Mouse (Mus musculus): ENCODE measurements around the gene Ewsr1.

The Ewsr1 gene

DNA sequence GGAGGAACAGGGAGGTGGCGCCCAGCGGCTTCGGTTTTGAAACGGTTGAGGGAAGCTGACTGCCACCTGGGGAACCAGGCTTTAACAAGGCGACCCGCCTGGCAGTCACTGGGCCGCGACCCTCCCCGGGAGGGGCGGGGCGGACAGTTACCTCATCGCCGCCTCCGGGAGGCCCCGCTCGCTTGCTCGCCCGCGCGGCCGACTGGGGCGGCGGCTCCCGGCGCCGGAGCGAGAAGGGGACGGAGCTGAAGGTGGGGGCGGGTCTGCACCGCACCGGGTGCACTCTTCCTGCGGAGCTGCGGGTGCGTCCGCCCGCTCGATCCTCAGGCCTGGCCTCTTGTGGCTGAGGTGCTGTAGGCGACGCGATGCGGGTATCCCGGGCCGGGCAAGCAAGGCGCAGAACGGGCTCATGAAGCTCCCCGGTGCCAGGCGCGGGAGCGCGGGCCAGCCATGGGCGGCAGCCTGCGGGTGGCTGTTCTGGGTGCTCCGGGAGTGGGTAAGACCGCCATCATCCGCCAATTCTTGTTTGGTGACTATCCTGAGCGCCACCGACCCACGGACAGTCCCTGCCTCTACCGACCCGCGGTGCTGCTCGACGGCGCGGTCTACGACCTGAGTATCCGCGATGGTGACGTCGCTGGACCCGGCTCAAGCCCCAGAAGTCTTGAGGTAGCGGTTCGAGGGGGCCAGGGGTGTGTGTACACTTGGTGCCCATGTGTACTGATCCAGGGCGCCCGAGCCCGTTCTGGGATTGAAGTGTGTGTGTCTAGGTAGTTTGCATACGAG is 41.0 kb downstream of the Ewsr1 start, which contains the start of gene Rasl10a:
Gene Rasl10a, plus strand, starts transcription at position 273 of the 786 bp plus-strand sequence.
- peak; percentile 79 to 84 for DNase-seq (ENCODE audit: low spot score in 2 of 2)

DNA sequence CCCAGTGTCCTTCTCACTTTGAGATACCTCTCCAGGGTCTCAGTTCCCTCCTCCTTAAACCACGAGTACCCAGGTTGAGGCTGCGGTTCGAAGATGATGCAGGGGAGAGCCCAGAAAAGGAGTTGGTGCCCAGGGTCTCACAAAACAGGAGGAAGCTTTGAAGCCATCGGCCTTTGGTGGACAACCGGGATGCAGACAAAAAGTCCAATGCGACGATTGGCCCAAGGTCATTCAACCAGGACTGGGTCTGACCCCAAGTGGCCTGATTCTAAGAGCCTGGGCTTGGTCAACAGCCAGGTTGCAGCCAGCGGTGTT is 41.6 kb downstream of the Ewsr1 start:
- no peak for DNase-seq (ENCODE audit: low spot score in 2 of 2)

DNA sequence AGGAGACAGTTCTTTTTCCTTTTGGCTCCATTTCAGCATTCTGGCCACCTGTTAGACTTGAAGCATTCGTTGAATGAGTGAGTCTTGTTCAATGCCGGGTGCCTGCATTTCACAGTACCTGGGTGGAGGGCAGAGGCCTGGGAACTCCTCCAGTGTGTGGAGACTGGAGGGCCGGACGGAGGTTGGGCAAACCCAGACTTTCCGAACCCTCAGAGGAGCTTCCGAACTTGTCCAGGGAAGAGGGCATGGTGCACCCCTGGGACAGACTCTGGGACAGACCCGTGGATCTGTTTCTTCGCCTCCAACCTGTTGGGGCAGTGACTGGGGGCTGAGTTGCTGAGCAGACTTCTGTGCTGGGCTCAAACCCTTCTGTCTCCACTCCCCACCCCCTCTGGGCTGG is 42.0 kb downstream of the Ewsr1 start:
- DNase-seq (ENCODE audit: low spot score in 2 of 2): no peak

DNA sequence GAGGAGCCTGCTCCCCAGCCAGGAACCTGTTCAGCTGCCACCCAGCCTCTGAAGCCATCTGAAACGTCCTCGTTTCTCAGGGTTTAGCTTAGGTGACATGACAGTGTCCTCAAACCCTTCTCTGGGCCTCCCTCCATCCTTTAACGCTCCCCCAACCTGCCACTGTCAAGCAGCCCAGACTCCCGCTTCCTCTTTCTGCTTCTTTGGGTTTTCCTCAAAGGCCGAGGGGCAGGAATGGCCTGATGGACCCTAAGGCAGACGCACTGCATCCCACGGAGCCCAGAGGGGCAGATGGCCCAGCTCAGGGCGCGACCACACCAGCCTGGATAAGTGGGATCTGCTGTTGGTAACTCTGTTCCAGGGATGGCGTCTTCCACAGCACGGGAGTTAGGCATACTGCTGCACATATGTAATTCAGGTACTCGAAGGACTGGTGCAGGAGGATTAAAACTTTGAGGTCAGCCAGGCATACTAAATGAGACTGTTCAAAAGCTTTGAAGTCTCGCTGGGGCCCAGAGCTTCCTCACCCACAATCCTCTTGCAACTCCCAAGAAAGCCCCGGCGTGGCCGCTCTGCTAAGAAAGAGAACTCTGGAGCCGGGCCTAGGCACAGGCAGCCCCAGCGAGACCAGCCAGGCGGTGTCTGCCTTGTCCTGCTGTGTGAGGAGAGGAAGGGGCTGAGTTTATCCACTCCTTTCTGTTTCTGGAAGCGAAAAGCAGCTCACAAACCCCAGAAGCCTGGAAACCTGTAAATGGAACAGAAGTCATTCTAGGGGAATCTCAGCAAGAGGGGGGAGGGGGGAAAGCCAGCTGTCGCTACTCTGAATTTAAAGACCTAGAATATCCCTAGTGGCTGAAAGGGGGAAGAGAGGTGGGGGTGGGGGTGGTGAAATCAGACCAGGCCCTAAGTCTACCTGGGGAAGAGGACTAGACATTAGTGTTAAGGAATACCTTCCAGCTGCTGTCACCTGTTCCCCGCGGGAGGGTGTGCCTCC is 42.8 kb downstream of the Ewsr1 start:
- no peak for DNase-seq (ENCODE audit: low spot score in 2 of 2)

DNA sequence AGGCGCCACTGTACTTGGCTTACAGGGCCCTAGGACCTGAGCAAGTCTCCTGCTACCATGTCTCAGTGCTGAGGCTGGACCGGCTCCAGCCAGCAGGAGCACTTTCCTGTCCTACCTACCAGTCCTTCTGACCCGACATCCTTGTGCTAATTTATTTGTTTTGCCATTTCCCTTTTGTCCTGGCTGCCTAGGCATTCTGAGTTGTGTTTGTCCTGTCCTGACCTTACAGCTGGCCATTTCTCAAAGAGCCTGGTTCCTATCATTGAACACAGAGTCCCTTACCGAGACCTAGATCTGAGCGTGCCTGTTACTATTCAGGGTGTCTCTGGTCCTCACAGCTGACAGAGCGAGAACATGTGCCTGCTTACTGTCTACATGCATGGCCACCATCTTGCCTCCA is 44.2 kb downstream of the Ewsr1 start:
- no peak for DNase-seq (ENCODE audit: low spot score in 2 of 2)

DNA sequence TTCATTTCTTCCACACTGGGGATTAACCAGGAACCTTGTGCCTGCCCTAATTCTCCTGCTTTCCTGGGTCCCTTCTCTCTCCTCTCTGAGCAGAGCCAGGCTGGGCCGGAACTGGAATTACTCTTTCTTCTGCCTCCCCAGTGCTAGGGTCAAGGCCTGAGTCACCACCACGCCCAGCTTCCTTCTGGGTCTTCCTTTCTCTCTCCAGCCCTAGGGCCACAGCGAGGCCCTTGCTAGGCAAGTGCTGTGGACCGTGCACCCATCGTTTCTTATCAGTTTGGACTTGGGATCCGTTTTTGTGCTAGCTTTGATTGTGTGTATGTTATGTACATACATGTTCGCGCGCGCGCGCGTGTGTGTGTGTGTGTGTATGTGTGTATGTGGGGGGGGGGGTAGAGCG is 44.9 kb downstream of the Ewsr1 start:
- DNase-seq (ENCODE audit: low spot score in 2 of 2): no peak

DNA sequence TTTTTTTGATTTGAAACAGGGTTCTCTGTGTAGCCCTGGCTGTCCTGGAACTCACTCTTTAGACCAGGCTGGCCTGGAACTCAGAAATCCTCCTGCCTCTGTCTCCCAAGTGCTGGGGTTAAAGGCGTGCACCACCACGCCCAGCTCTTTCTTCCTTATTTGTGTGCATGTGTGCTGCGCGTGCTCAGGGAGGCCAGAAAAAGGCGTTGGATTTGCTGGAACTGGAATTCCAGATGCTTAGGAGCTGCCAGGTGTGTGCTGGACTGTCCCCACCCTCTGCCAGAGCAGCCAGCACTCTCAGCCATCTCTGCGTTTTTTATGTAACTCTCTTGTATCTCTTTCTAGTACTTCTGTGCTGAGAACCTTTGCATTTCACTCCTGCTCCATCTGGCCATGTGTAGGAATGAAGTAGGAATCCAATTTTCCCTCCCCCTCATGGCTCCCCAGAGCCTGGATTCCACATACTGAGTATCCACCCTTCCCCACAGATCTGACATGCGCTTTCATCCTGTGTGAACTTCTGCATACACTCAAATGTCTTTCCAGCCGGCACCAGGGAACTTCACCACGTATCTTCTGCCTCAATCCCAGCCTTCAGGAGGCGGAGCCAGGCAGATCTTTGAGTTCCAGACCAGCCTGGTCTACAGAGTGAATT is 46.7 kb downstream of the Ewsr1 start:
- no peak for DNase-seq (ENCODE audit: low spot score in 2 of 2)

DNA sequence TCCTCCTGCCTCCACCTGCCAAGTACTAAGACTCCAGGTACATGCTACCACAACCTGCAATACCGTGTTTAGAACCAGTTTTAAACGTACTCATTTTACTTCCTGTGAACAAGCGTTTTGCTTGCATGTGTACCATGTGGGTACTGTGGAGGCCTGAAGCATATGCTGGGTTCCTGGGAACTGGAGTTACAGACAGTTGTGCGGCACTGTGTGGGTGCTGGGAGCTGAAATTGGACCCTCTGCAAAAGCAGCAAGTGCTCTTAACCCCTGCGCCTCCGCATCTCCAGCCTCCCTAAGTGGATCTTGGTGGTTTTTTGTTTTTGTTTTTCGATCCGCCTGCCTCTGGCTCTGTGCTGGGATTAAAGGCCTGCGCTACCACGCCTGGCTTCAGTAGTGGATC is 47.4 kb downstream of the Ewsr1 start:
- no peak for DNase-seq (ENCODE audit: low spot score in 2 of 2)

DNA sequence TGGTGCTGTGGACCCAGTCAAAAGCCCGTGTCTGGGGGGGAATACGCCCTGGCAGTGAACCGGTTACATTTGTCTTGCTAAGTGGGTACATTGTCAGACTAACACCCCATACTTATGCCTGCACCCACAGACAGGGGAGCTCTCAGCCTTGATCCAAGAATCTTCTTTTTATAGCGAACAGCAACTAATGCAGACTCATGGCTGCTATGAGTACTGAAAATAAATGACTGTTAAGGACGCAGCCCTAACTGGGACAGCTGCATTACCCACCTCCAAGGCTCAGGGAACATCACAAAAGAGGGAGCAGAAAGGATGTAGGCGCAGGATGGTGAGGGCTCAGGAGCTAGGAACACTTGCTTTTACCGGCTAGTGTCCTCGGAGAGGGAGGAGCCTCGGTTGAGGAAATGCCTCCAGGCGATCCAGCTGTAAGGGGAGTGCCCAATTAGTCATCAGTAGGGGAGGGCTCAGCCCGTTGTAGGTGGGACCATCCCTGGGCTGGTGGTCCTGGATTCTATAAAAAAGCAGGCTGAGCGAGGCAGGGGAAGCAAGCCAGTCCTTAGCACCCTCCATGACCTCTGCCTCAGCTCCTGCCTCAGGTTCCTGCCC is 52.6 kb downstream of the Ewsr1 start:
- DNase-seq (ENCODE audit: low spot score in 2 of 2): no peak

DNA sequence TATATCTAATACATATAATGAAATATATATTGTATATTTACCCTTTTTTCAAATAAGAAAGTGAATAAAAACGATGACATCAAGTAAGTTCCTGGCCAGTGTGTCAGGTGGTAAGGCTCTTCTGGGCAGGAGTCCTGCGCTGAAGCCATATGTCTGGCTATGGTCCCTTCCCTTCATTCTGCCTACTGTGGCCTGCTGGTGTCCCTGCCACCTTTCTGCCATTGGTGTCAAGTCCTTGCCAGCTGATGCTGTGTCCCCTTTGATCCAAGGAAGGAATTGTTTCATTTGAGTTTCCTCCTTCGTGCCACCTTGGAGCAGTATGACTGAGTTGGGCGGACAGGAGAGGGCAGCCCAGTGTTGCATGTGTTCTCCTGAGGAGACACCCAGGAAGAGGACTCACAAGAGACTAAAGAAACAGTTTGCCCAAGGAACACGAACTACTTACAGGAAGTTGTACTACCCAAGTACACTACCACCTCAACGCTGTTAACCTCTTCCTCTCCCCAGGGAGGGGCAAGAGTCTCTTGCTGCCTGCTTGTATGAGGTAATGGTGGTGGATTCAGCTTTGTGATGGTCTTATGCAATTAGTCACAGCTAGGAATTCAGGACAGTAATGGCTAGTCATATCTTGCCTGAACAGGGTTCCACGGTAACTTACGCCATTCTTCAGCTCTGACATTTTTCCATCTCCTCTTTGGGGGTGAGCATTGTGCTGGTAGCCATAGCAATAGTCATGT is 56.3 kb downstream of the Ewsr1 start:
- DNase-seq (ENCODE audit: low spot score in 2 of 2): no peak

DNA sequence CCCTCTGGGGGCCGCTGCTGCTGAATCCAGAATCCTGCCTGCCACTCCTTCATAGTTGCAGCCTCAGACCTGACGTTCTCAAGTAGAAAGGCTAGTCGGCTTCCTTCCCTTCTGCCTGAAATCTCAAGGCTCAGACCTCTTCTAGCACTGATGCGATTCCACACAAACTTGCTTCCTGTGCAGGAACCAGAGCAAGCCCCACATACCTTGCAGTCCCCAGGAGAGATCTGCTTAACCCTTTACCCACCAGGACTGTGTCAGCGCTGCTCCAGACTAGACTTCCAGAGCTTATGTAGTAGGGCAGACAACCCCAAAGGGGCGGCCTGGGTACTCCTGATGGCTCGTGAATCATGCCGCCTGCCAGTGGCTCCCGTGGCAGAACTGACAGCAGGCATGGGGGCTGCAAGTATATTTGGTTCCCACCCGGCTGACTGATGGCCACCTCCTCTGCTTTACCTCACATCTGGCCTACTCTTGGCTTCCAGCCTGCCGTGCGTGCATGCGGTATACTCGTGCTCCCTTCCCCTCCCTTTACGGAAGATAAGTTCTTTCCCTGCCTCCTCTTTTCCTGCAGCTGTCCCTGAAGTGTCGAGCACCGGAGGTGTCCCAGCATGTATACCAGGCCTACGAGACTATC is 57.8 kb downstream of the Ewsr1 start:
- DNase-seq (ENCODE audit: low spot score in 2 of 2): no peak

DNA sequence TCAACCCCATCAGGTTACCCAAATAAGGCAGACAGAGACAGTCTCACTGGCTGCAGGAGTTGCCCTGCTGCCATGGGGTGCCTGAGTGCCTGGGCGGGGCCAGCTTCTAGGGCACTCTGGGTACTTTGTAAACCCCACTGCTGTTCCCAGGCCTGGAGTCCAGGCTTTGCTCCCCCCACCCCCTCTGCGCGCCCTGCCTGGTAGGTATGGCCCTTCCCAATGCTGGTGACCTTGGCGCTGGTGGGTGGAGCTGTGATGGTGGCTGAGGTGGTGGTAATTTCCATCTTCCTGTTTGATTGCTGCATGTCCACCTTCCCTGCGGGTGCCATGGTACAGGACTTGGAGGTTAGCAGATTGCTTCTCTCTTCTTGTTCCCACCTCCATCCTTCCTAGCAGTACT is 58.5 kb downstream of the Ewsr1 start:
- no peak for DNase-seq (ENCODE audit: low spot score in 2 of 2)

DNA sequence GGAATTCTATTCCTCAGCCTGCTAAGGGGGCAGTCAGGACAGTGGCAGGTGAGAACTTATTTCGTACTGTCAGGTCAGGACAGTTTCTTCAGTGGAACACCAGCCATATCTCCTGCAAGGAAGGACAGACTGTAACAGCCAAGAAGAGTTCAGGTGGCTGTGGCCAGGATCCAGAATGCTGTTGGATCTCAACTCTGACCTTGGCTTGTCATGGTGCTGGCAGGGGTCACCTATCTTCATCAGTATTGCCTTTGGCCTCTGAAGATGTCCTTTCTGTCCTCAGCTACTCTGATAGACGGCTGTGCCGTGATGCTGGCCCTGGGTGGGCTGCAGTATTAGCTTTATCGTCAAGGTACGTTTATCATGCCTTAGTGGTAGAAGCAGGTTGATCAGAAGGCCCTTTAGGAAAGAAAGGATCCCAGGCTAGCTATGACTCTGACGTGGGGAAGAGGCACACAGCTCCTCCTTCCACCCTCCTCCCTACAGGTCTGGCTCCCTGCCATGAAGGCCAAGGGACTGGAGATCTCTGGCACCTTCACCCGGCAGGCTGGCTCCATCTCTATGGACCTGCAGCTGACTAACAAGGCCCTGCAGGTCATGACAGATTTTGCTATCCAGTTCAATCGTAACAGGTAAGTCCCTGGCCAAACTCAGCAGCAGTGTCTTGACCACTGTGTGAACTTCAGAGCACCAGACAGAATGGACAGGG is 61.8 kb downstream of the Ewsr1 start:
- no peak for DNase-seq (ENCODE audit: low spot score in 2 of 2)

DNA sequence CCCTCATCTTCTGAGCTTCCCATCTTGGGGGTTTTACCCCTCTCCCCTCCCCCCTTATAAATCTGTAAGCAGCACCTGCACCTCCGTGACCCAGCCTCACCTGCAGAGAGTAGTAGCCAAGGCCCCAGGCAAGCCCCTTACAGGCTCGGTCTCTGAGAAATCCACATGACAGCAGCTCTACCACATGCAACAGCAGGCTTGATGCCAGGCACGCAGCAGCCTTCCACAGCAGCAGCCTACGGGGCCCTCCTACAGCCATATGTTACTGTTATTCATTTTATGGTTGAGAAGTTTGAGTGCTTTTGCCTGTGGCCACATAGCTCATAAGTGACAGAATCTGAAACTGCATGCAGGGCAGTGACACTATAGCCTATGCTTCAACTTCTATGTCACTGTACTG is 63.6 kb downstream of the Ewsr1 start:
- no peak for DNase-seq (ENCODE audit: low spot score in 2 of 2)

DNA sequence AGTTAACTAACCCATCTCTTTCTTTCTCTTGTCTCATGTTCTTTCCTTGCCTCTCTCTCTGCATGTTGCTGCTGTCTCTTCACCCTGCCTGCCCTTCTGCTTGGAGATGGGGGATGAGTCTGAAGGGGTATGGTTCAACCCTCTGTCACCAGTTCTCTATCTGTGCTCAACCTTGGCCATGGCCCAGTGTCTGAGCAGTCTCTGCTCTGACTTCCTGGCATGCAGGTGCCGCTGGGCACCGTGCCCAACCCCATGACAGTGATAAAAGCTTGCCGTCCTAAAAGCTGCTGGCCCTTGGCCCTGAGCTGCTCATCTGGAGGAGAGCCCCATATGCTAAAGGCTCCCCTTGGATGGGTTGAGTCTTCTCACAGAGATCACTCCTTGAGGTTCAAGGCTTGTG is 65.9 kb downstream of the Ewsr1 start:
- DNase-seq (ENCODE audit: low spot score in 2 of 2): no peak

DNA sequence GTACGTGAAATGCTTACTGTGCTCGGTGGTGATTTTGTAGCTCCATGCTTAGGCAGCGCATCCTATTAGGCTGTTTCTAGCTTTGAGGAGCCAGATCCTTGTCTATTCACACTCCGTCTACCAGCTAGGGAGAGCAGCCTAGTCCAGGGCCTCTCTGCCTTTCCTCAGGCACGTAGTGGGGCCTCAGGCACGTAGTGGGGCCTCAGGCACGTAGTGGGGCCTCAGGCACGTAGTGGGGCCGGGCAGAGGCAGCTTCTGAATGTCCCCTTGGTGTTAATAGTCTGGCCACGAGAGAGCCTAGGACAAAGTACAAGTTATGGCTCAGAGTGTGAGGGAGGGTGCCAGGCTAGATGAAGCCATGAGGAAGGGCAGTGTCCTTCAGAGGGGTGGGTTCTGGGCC is 66.4 kb downstream of the Ewsr1 start:
- no peak for DNase-seq (ENCODE audit: low spot score in 2 of 2)

DNA sequence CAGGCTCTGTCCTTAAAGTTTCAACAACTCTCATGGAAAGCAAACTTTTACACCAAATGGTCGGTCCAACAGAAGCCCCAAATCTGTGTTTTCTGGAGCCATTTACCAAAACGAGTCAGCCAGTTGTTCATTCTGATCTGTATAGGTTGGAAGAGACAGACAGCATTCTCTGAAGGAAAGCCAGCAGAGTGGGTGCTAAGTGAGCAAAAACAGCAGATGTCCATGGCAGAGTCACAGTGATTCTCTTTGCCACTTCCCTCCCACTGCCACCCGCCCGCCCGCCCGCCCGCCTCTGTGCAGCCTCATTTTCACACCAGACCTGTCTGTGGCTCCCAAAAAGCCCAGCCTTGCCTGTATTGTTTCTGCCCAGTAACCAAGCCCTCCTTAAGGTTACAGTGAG is 70.8 kb downstream of the Ewsr1 start:
- no peak for DNase-seq (ENCODE audit: low spot score in 2 of 2)

DNA sequence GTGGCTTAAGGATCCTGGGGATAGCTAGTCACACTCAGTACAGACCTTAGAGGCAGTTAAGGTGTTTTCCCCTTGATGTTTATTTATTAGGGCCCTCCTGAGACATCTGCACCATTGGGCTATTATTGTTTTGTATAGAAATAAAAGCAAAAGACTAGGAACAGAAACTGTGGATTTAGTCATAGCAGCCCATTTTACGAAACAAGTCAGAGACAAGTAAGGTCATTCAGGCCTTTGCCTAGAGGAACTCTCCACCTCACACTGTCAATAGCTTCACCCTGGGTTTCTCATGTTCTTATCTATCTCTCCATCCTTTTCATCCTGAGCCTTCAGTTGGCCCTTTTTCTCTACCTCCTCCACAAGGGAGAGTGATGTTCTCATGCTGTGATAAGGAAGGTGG is 74.0 kb downstream of the Ewsr1 start:
- DNase-seq (ENCODE audit: low spot score in 2 of 2): no peak

Measured in spleen, postnatal 36 days (tissue).